Mouse (Mus musculus): ENCODE data around the gene Grid1. TPM values are rescaled to one million over a fixed set of nuclear protein-coding genes. Genes with fewer than 3 reads are reported as not detected.

Grid1 gene
- polyA plus RNA-seq, 1 experiment from 2014 or later, result 0.25 TPM

DNA sequence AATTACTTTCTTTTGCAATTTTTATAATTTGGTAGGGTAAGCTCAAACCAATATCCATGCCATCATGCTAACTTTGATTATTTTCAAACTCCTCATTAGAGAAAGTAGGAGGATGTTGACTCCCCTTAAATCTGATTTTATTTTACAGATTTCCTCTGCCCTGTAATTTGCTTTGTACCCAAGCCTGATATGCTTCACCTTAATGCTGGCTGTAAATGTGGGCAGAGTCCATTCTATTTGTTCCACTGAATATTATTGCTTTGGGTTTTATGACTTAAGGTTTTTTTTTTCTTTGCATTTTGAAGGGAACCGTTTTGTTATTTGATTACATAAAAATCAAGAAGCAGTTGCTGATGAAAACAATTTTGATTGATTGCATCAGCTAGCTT lies 722.1 kb downstream of the Grid1 start:
- Histone ChIP-seq H3K4me2 (no peak overlapping the region), H3K36me3 (ENCODE audit: control insufficient read depth, insufficient read depth, low read length) (no peaks in the 10 kb centered on the region), H3K4me1 (replicated peaks; ENCODE audit: control insufficient read depth, insufficient read depth, low read length) (no peaks in the 10 kb centered on the region), H3K27ac (ENCODE audit: low read depth, low read length) (no peak overlapping the region), H3K27me3 (replicated peaks; ENCODE audit: control insufficient read depth, insufficient read depth, low read length) (no peaks in the 10 kb centered on the region), H3K9ac (ENCODE audit: low read depth, low read length) (no peak overlapping the region), H3K9me3 (ENCODE audit: control insufficient read depth, low read length) (no peaks in the 10 kb centered on the region), H3K4me3 (ENCODE audit: low read depth, low read length) (no peak overlapping the region)
- DNase-seq (ENCODE audit: low spot score) (no peak), ATAC-seq (replicated peaks; ENCODE audit: low FRiP score) (no peak)
- 73% methylated on average over 1 of the region's 1 CpGs for WGBS

DNA sequence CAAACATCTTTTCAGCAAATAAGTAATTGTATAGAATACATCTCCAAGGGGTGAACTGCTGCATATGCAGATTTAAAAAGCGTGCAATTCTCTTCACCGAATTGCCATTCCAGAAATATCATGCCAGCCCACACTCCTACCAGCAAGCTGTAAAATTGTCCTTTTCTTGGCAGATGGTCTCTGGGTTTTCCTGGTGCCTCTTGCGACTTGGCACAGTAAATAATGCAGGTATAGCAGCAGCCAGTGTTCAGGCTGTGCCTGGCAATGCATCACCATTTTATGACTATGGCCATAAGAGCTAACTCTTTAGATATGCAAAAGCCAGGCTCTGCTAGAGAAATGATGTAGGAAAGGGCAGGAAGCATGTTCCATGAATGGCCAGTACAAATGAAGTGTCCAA lies 734.4 kb downstream of the Grid1 start:
- H3K4me1 ChIP-seq (replicated peaks; ENCODE audit: control insufficient read depth, insufficient read depth, low read length), result no peaks in the 10 kb centered on the region
- H3K36me3 ChIP-seq (ENCODE audit: control insufficient read depth, insufficient read depth, low read length), result no peaks in the 10 kb centered on the region
- H3K4me2 ChIP-seq, result no peak overlapping the region
- H3K4me3 ChIP-seq (ENCODE audit: low read depth, low read length), result no peak overlapping the region
- no peak overlapping the region for H3K27ac ChIP-seq (ENCODE audit: low read depth, low read length)
- no peaks in the 10 kb centered on the region for H3K27me3 ChIP-seq (replicated peaks; ENCODE audit: control insufficient read depth, insufficient read depth, low read length)
- H3K9me3 ChIP-seq (ENCODE audit: control insufficient read depth, low read length), result no peaks in the 10 kb centered on the region
- DNase-seq (ENCODE audit: low spot score) (no peak), ATAC-seq (replicated peaks; ENCODE audit: low FRiP score) (no peak)
- H3K9ac ChIP-seq (ENCODE audit: low read depth, low read length), result no peak overlapping the region
- 76% methylated on average over 3 of the region's 3 CpGs for WGBS

DNA sequence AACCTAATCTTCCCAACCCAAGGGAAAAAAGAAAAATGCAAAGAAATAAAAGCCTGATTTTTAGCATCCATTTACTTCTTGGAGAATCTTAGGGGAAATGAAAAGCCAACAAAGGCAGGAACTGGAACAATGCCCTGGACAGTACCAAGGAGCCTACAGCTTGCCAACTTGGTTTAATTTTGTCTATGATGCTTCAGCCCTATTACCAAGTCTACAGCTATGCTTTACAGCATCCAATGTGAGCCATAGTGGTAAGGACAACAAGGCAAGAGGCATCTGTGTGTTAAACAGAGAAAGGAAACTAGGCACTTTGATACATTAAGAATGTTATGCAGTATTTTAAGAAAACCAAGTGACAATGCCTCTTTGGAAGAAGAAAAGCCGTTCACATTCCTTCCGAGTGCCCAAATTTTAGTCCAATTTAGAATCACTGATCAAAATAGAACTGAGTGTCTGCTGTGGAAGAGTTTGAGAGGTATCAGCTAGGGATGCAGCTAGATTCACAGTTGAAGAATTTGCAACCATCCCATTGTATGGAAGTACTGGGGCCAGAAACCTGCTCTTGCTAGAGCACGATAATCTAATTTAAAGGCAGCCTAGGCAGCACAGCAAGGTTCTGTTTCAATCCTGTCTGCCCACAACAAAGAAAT lies 741.5 kb downstream of the Grid1 start:
- no peak overlapping the region for H3K9ac ChIP-seq (ENCODE audit: low read depth, low read length)
- H3K4me2 ChIP-seq, result no peak overlapping the region
- no peaks in the 10 kb centered on the region for H3K36me3 ChIP-seq (ENCODE audit: control insufficient read depth, insufficient read depth, low read length)
- H3K9me3 ChIP-seq (ENCODE audit: control insufficient read depth, low read length), result no peaks in the 10 kb centered on the region
- H3K4me1 ChIP-seq (replicated peaks; ENCODE audit: control insufficient read depth, insufficient read depth, low read length), result no peaks in the 10 kb centered on the region
- 79% methylated on average over 3 of the region's 3 CpGs for WGBS
- H3K4me3 ChIP-seq (ENCODE audit: low read depth, low read length), result no peak overlapping the region
- H3K27ac ChIP-seq (ENCODE audit: low read depth, low read length), result no peak overlapping the region
- DNase-seq (ENCODE audit: low spot score) (no peak), ATAC-seq (replicated peaks; ENCODE audit: low FRiP score) (no peak)
- H3K27me3 ChIP-seq (replicated peaks; ENCODE audit: control insufficient read depth, insufficient read depth, low read length), result no peaks in the 10 kb centered on the region

DNA sequence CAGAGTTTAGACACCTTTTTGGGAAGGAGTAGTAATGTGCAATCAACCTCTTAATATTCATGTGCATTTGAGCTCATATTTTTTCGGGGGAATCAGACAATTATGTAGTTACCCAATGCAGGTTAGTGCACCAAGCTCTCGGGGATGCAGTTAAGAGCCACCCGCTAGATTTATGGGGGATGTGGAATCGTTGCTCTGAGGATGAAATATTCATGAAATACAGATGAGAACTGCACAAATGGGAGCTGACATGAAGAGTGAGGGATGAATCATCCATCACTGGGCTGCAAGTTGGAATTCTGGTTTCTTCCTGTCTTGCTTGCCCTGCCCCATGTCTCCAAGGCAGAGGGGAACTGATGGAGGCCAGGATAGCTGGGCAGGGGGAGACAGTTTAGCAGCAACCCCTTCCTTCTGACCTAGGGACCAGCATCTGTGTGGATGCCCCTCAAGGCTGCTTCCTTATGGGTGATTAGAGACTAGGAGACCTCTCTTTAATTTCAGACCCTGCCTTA lies 753.1 kb downstream of the Grid1 start:
- 77% methylated on average over 4 of the region's 4 CpGs for WGBS
- Histone ChIP-seq H3K27me3 (replicated peaks; ENCODE audit: control insufficient read depth, insufficient read depth, low read length) (no peaks in the 10 kb centered on the region), H3K27ac (ENCODE audit: low read depth, low read length) (no peak overlapping the region), H3K4me1 (replicated peaks; ENCODE audit: control insufficient read depth, insufficient read depth, low read length) (no peaks in the 10 kb centered on the region), H3K4me3 (ENCODE audit: low read depth, low read length) (no peak overlapping the region), H3K9ac (ENCODE audit: low read depth, low read length) (no peak overlapping the region), H3K36me3 (ENCODE audit: control insufficient read depth, insufficient read depth, low read length) (no peaks in the 10 kb centered on the region), H3K9me3 (ENCODE audit: control insufficient read depth, low read length) (no peaks in the 10 kb centered on the region), H3K4me2 (no peak overlapping the region)
- no peak for DNase-seq (ENCODE audit: low spot score)
- ATAC-seq (replicated peaks; ENCODE audit: low FRiP score), result no peak

DNA sequence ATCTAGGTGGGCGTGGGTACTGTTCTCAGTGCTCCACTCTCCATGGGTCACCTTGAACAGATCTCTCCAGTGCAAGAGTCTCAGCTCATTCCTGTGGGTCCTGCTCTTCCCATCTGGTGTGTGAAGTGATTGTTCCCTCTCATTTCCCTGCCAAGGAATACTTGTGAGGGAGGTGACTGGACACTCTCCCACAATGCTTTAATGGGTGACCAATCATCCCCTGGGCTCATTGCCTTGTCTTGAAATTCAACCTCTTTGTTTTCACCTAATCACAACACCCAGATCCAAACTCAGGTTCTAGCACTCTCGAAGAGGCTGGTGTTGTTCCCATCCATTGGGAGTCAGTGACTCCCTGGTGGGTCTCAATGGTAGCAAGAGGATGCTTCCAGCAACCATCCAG lies 754.6 kb downstream of the Grid1 start:
- Histone ChIP-seq H3K4me1 (replicated peaks; ENCODE audit: control insufficient read depth, insufficient read depth, low read length) (no peaks in the 10 kb centered on the region), H3K27ac (ENCODE audit: low read depth, low read length) (no peak overlapping the region), H3K4me3 (ENCODE audit: low read depth, low read length) (no peak overlapping the region), H3K9ac (ENCODE audit: low read depth, low read length) (no peak overlapping the region), H3K27me3 (replicated peaks; ENCODE audit: control insufficient read depth, insufficient read depth, low read length) (no peaks in the 10 kb centered on the region), H3K4me2 (no peak overlapping the region), H3K36me3 (ENCODE audit: control insufficient read depth, insufficient read depth, low read length) (no peaks in the 10 kb centered on the region), H3K9me3 (ENCODE audit: control insufficient read depth, low read length) (no peaks in the 10 kb centered on the region)
- no peak for ATAC-seq (replicated peaks; ENCODE audit: low FRiP score)
- no peak for DNase-seq (ENCODE audit: low spot score)
- 55% methylated on average over 2 of the region's 2 CpGs for WGBS

DNA sequence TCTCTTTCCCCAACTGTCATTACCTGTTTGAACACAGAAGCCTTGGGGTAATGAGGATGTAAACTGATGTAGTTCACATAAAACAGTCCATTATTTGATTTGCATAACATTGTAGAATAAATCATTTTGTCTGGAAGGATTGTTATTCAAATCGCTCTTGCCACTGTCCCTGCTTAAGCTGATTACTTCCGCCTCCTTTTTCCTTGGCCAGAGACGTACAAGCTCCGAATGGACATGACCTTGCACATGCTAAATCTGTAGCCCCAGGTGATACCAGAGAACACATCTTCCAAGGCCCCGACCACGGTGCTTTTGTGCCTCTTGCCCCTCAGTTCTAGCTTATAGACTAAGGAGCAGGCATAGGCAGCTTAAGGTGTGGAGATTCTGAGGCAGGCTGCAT lies 755.4 kb downstream of the Grid1 start:
- no peak overlapping the region for H3K4me2 ChIP-seq
- no peak overlapping the region for H3K4me3 ChIP-seq (ENCODE audit: low read depth, low read length)
- no peaks in the 10 kb centered on the region for H3K27me3 ChIP-seq (replicated peaks; ENCODE audit: control insufficient read depth, insufficient read depth, low read length)
- WGBS, result 82% methylated on average over 6 of the region's 6 CpGs
- H3K9me3 ChIP-seq (ENCODE audit: control insufficient read depth, low read length), result no peaks in the 10 kb centered on the region
- H3K27ac ChIP-seq (ENCODE audit: low read depth, low read length), result no peak overlapping the region
- H3K4me1 ChIP-seq (replicated peaks; ENCODE audit: control insufficient read depth, insufficient read depth, low read length), result no peaks in the 10 kb centered on the region
- H3K9ac ChIP-seq (ENCODE audit: low read depth, low read length), result no peak overlapping the region
- no peak for DNase-seq (ENCODE audit: low spot score)
- H3K36me3 ChIP-seq (ENCODE audit: control insufficient read depth, insufficient read depth, low read length), result no peaks in the 10 kb centered on the region
- ATAC-seq (replicated peaks; ENCODE audit: low FRiP score), result no peak

DNA sequence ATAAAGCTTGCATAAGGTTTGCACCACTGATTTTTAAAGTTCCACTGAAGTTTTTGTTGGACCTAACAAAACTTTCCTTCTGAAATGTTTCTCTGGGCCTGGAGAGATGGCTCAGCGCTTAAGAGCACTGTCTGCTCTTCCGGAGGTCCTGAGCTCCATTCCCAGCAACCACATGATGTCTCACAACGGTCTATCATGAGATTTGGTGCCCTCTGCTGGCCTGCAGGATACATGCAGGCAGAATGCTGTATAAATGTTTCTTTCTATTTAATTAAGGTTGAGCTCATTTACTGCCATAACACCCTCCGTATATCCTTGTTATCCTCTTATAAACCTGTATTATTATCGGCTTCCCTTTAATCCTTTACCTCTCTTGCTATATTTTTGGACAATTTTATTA lies 805.8 kb downstream of the Grid1 start:
- ATAC-seq (replicated peaks; ENCODE audit: low FRiP score) (no peak), DNase-seq (ENCODE audit: low spot score) (no peak)
- WGBS, result 85% methylated on average over 5 of the region's 5 CpGs
- Histone ChIP-seq H3K9me3 (ENCODE audit: control insufficient read depth, low read length) (no peaks in the 10 kb centered on the region), H3K27me3 (replicated peaks; ENCODE audit: control insufficient read depth, insufficient read depth, low read length) (no peaks in the 10 kb centered on the region), H3K9ac (ENCODE audit: low read depth, low read length) (no peak overlapping the region), H3K27ac (ENCODE audit: low read depth, low read length) (no peak overlapping the region), H3K4me2 (no peak overlapping the region), H3K4me3 (ENCODE audit: low read depth, low read length) (no peak overlapping the region), H3K36me3 (ENCODE audit: control insufficient read depth, insufficient read depth, low read length) (no peaks in the 10 kb centered on the region), H3K4me1 (replicated peaks; ENCODE audit: control insufficient read depth, insufficient read depth, low read length) (no peaks in the 10 kb centered on the region)

MicroRNAs encoded within 50 kb of the gene (microRNA counts, 519-probe panel; counts per million panel counts)
- microRNA mmu-miR-346, result not detected

Small RNA genes lying within 50 kb of the gene (microRNA-seq; reads per million reads assigned to microRNA genes)
- gene Mir346 (ENCODE audit: borderline number of aligned reads), result 62.7 reads per million, percentile 44 among the genes with 10 or more reads in this experiment

Other genes with a start within 250 kb of the Grid1 start
- gene Ldb3, start 231.4 kb upstream of the Grid1 start, polyA plus RNA-seq (2014; fragmentation: Nextera tagmentation; extraction: Ambion mirVana), result 0.38 and 2.7 TPM in 2 replicates
- gene Opn4, start 220.0 kb upstream of the Grid1 start, polyA plus RNA-seq (2014; fragmentation: Nextera tagmentation; extraction: Ambion mirVana), result not detected in 2 replicates
- 38.8 and 41.4 TPM in 2 replicates for gene Wapl, start 146.2 kb upstream of the Grid1 start, polyA plus RNA-seq (2014; fragmentation: Nextera tagmentation; extraction: Ambion mirVana)